Mouse (Mus musculus) midbrain, embryonic 16.5 days (tissue): Measurements from ENCODE around the gene Lhfpl2. TPM values are rescaled to one million over a fixed set of nuclear protein-coding genes. Genes with fewer than 3 reads are reported as not detected.

Experiments
- ATAC-seq: fragments of 200-750 bp; cut with Nextera tagmentation; 2 replicates; pipeline ENCODE4 v1.8.0; 2017; ENCODE audit warnings: moderate TSS enrichment
- H3K27ac ChIP-seq: fragments of 300-500 bp; sonication (generic); 2 replicates; pipeline ENCODE4 v1.5.1; 2014; ENCODE audit warnings: mild to moderate bottlenecking, low read length, mixed read lengths
- H3K27me3 ChIP-seq: fragments of 300-500 bp; sonication (generic); 2 replicates; pipeline ENCODE4 v1.6.1; 2014; ENCODE audit warnings: low read depth, low read length, mixed read lengths; ENCODE audit not compliant: control insufficient read depth, insufficient read depth
- H3K36me3 ChIP-seq: fragments of 300-500 bp; sonication (generic); 2 replicates; pipeline ENCODE4 v1.6.1; 2014; ENCODE audit warnings: mild to moderate bottlenecking, low read length, moderate library complexity, mixed read lengths; ENCODE audit not compliant: control insufficient read depth, insufficient read depth
- H3K4me1 ChIP-seq: fragments of 300-500 bp; sonication (generic); 2 replicates; pipeline ENCODE4 v1.6.1; 2014; ENCODE audit warnings: mild to moderate bottlenecking, low read length, mixed read lengths; ENCODE audit not compliant: control insufficient read depth, insufficient read depth
- H3K4me2 ChIP-seq: fragments of 300-500 bp; sonication (generic); 2 replicates; pipeline ENCODE4 v1.6.1; 2014; ENCODE audit warnings: mild to moderate bottlenecking, low read length, mixed read lengths
- H3K4me3 ChIP-seq: fragments of 300-500 bp; sonication (generic); 2 replicates; pipeline ENCODE4 v1.5.1; 2014; ENCODE audit warnings: low read depth, mild to moderate bottlenecking, low read length, moderate library complexity, mixed read lengths
- H3K9ac ChIP-seq: fragments of 300-500 bp; sonication (generic); 2 replicates; pipeline ENCODE4 v1.6.1; 2014; ENCODE audit warnings: low read depth, low read length, mixed read lengths
- H3K9me3 ChIP-seq: fragments of 300-500 bp; sonication (generic); replicated peaks from 2 replicates; pipeline ENCODE4 v1.6.1; 2014; ENCODE audit warnings: mild to moderate bottlenecking, low read length, mixed read lengths; ENCODE audit not compliant: control insufficient read depth, poor library complexity, severe bottlenecking
- WGBS: fragments of 180-500 bp; shearing (Covaris S2); extraction: QIAGEN DNeasy Blood & Tissue Kit; methylation state at CpG from one replicate; pipeline ENCODE4 v1.1.7; 2014; 5-methylcytosine and 5-hydroxymethylcytosine counted together
- polyA plus RNA-seq: library from polyadenylated mRNA; unstranded; fragments of >200 nt; fragmentation: Nextera tagmentation; extraction: Ambion mirVana; gene quantifications from 2 replicates; pipeline ENCODE4 v1.2.1, GENCODE M21; 2015

Gene Lhfpl2
- polyA plus RNA-seq, 1 experiment from 2014 or later, result 16.3 TPM

DNA sequence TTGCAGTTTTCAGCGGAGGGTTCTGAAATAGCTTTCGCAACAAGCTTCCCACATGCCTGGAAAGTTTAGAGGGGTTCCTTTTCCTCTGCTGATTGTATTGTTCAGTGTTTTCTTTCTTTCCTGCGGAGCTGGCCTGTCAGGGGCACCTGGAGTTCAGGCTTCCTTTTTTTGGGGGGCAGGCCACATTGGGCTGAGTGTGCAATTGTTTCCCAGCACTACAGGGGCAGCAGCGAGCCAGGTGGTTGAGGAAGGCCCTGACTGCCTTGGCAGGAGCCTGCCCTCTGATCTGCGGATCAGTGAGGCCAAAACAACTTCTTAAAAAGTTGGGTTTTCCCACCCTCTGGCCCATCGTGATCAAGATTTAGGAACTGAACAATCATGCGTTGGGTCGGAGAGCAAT is 5.6 kb downstream of the Lhfpl2 start:
- Histone ChIP-seq H3K36me3 (no peaks in the 10 kb centered on the region), H3K27me3 (peaks cover 10% of the 10 kb centered on the region), H3K4me2 (no peak overlapping the region), H3K9me3 (no peaks in the 10 kb centered on the region), H3K9ac (no peak overlapping the region), H3K27ac (no peak overlapping the region), H3K4me3 (no peak overlapping the region), H3K4me1 (peaks cover 10% of the 10 kb centered on the region)
- 44% methylated on average over 8 of the region's 8 CpGs for WGBS
- ATAC-seq, result no peak

DNA sequence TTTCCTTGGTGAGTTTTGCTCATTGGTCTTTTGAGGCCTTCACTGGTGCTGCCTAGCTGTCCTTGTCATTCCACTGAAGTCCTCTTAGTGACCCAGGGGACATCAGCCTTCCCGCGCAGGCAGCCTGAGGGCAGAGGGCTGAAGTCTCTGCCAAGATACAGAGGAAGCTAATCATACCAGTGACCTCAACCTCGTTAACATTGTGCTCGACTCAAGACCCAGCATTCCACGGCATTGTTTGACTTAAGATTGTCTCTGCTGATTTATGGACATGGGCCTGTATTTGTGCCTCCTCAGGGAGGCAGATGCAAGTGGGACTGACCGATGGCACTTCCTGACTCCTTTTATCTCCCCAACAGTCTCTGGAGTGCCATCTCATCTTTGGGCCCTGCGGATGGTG is 7.0 kb downstream of the Lhfpl2 start:
- Histone ChIP-seq H3K4me3 (no peak overlapping the region), H3K9ac (no peak overlapping the region), H3K9me3 (no peaks in the 10 kb centered on the region), H3K4me1 (peaks cover 3% of the 10 kb centered on the region; the same call in 1 of the 2 replicates), H3K4me2 (no peak overlapping the region), H3K36me3 (no peaks in the 10 kb centered on the region), H3K27ac (no peak overlapping the region), H3K27me3 (peaks cover 6% of the 10 kb centered on the region)
- no peak for ATAC-seq
- 43% methylated on average over 7 of the region's 7 CpGs for WGBS

DNA sequence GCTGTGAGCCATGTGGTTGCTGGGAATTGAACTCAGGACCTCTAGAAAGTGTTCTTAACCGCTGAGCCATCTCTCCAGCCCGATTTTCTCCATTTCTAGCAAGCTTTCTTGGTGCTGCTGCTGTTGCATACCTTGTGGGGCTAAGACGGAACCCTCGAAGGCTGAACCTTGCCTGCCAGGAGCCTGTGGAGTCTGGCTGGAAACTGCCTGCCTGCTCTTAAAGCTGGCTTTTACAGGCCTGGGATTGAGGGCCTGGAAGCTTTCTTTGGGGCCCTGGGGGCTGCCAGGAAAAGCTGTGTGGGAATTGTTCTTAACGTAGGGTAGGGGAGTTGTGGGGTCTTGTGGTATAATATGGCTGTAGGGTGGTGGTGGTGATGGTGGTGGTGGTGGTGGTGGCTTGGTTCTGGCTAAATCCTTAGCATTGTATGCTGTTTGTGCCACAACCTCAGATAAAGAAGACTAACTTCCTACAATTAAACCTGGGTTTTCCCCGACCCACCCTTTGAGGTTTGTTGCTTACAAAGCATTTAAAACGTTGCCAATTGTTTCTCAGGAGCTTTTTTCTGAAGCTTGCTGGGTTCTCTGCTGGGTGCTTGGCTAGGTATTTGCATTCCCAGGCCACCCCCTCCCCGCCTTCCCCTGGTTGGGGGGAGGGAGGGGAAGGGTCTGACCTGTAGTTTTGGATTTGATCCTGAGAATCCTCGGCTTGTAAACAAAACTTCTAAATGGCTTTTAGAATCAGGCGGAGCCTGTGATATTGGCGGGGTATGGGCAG is 7.9 kb downstream of the Lhfpl2 start:
- peaks cover 4% of the 10 kb centered on the region for H3K27me3 ChIP-seq

DNA sequence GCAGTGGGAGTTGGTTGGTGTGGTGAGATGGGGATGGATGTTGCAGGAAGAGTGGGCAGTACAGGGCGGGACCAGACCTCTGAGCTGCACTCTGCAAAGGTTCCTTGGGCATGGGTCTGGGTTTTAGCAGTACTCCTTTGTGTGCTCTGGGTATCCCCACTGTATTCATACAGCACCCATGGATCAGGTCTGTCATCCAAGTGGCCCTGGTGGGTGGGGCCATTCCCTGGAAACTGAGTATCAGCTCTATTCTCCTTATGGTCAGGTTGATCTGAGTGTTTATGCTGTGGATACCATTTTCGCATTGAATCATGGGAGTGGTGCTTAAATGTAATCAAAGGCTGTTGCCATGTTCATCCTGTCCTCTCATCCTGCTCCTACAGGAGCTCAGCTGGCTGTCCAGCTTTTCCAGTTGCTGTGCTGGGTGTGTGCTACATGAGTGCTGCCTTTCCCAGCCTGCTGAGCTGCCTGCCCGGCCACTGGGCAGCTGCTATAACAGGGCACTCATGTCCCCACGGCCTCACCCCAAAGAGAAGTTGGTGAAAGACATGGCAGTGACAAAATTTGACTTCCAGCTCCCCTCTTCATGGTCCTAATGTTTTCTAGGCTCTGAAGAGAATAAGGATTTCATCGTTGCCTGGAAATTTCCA is 9.2 kb downstream of the Lhfpl2 start:
- Histone ChIP-seq H3K27me3 (peaks cover 4% of the 10 kb centered on the region), H3K27ac (no peak overlapping the region), H3K9ac (no peak overlapping the region), H3K36me3 (no peaks in the 10 kb centered on the region), H3K4me1 (peaks cover 3% of the 10 kb centered on the region; the same call in 1 of the 2 replicates), H3K4me2 (no peak overlapping the region), H3K4me3 (no peak overlapping the region), H3K9me3 (no peaks in the 10 kb centered on the region)
- WGBS, result 82% methylated on average over 5 of the region's 5 CpGs
- ATAC-seq, result no peak

More for the DNA sequence above, 7.9 kb downstream of the Lhfpl2 start:
- Histone ChIP-seq H3K4me1 (peaks cover 3% of the 10 kb centered on the region; the same call in 1 of the 2 replicates), H3K27ac (no peak overlapping the region), H3K4me2 (no peak overlapping the region), H3K36me3 (no peaks in the 10 kb centered on the region), H3K9me3 (no peaks in the 10 kb centered on the region), H3K9ac (no peak overlapping the region), H3K4me3 (no peak overlapping the region)
- no peak for ATAC-seq
- WGBS, result 26% methylated on average over 11 of the region's 11 CpGs

DNA sequence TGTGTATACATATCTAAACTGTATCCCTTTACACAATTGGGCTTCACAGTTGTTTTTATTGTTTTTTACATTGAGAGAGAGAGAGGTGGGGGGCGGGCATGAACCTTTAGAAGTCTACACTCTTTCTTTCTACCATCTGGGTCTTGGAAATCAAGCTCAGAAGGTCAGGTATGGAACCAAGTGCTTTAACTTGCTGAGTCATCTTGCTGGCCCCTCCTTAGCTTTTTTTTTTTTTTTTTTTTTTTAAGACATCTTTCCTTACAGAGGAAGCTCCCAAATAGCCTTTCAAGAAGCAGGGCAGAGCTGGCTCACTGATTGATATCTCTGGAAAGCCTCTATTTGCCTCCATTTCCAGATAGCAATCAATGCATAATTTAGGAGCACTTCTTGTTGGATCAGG is 10.7 kb downstream of the Lhfpl2 start:
- Histone ChIP-seq H3K27me3 (peaks cover 4% of the 10 kb centered on the region), H3K9ac (no peak overlapping the region)

DNA sequence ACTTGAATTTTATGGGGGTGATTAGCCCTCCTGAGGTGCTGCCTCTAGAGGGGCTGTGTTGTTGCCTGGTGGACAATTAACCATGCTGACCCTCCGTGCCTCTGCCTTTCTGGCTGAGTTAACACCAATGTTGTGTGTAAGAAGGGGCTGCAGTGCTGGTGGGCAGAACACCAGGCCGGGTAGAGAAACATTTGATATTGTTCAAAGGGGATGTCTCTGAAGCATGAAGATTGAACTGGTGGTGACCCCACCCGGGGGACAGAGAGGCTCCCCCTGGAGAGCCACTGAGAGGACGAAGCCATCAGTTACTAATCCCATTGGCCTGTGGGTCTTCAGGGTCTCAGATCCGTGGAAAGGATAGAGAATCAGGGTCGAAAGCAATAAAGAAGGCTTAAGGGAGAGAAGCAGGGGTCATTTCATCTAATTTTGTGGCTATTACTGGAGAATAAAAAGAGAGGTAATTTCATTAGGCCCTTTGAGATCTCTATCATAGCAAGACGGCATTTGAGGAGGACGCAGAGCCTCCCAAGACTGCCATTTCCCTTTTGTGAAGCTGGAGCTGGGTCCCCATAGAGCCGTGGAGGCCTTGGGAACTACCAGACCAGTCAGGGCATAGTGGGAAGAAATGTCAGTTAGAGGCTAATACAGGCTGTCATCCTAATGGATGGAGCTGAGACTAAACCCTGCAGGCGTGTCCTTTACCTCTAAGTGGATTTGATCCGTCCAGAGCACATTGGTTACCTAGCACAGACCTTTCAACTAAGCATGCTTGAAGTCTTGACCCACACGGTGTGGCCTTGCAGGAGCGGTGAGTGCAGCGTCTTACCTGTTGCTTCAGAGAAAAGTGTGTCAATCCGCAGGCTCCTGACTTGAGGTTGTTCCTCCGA is 12.1 kb downstream of the Lhfpl2 start:
- no peak for ATAC-seq
- Histone ChIP-seq H3K9me3 (no peaks in the 10 kb centered on the region), H3K27ac (no peak overlapping the region), H3K27me3 (peaks cover 4% of the 10 kb centered on the region), H3K9ac (no peak overlapping the region), H3K4me1 (no peaks in the 10 kb centered on the region), H3K4me3 (no peak overlapping the region), H3K36me3 (no peaks in the 10 kb centered on the region), H3K4me2 (no peak overlapping the region)
- WGBS, result 25% methylated on average over 16 of the region's 16 CpGs

More for the DNA sequence above, 10.7 kb downstream of the Lhfpl2 start:
- Histone ChIP-seq H3K9me3 (no peaks in the 10 kb centered on the region), H3K36me3 (no peaks in the 10 kb centered on the region), H3K4me1 (no peaks in the 10 kb centered on the region), H3K4me2 (no peak overlapping the region), H3K4me3 (no peak overlapping the region), H3K27ac (no peak overlapping the region)
- WGBS, result 92% methylated on average over 1 of the region's 1 CpGs
- ATAC-seq, result no peak

DNA sequence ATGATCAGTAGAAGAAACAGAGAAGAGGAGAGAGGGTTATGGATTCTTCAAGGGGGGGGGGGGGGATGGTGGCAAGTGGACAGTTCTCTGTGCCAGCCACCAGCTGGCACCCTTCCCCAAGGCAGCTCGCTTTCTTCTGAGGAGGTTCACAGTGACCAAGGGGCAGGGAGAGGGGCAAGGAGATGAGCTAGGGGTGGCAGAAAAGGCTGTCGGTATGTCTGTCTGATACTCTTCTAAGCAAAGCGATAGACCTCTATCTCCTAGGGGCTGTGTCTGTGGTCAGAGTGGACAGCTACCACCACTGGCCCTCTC is 12.7 kb downstream of the Lhfpl2 start:
- no peak overlapping the region for H3K9ac ChIP-seq
- peaks cover 1% of the 10 kb centered on the region for H3K27me3 ChIP-seq
- no peak overlapping the region for H3K4me3 ChIP-seq
- no peak overlapping the region for H3K27ac ChIP-seq
- H3K36me3 ChIP-seq, result no peaks in the 10 kb centered on the region
- no peaks in the 10 kb centered on the region for H3K9me3 ChIP-seq
- 74% methylated on average over 3 of the region's 3 CpGs for WGBS
- ATAC-seq, result no peak
- H3K4me2 ChIP-seq, result no peak overlapping the region
- no peaks in the 10 kb centered on the region for H3K4me1 ChIP-seq

DNA sequence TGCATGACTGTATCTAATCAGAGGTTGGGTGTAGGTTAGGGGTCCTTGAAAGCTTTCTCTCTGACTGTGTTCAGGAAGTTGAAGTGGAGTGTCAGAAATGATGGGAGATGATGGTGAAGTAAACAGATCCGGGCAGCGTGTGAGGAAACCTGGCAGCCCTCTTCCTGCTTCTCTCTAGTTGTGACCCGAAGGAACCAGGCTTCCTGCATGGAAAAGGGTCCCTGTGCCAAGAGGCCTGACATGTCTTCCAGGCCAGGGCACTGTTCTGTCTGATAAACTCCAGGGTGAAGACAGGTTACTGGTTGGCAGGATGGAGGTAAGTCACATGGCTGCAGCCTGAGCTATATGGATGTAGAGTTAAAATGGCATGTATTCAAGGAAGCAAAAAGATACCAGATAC is 13.3 kb downstream of the Lhfpl2 start:
- no peak for ATAC-seq
- Histone ChIP-seq H3K4me1 (no peaks in the 10 kb centered on the region), H3K36me3 (no peaks in the 10 kb centered on the region), H3K4me3 (no peak overlapping the region), H3K9me3 (no peaks in the 10 kb centered on the region), H3K27ac (no peak overlapping the region), H3K27me3 (no peaks in the 10 kb centered on the region; the same call in 1 of the 2 replicates), H3K9ac (no peak overlapping the region), H3K4me2 (no peak overlapping the region)
- WGBS, result 90% methylated on average over 3 of the region's 3 CpGs
